Mouse (Mus musculus): ENCODE results near the gene Zbtb9.

Zbtb9 gene

GRCm38 (mm10) chr17:27011998-27012672, 39.2 kb downstream of the Zbtb9 start:
- DNase-seq (ENCODE audit: low spot score), result no peak

GRCm38 (mm10) chr17:27012909-27013308, 39.9 kb downstream of the Zbtb9 start:
- DNase-seq (ENCODE audit: low spot score), result no peak

GRCm38 (mm10) chr17:27017564-27018499, 44.9 kb downstream of the Zbtb9 start:
- peak; percentile 95 for DNase-seq (ENCODE audit: low spot score)

GRCm38 (mm10) chr17:27018555-27019196, 45.7 kb downstream of the Zbtb9 start:
- peak; percentile 68 for DNase-seq (ENCODE audit: low spot score)

- DNase-seq (ENCODE audit: low spot score), result no peak
Observed at GRCm38 (mm10) chr17:27021076-27021475, 48.1 kb downstream of the Zbtb9 start.

GRCm38 (mm10) chr17:27021736-27022135, 48.8 kb downstream of the Zbtb9 start:
- no peak for DNase-seq (ENCODE audit: low spot score)

- DNase-seq (ENCODE audit: low spot score), result no peak
Observed at GRCm38 (mm10) chr17:27023342-27023741, 50.4 kb downstream of the Zbtb9 start.

GRCm38 (mm10) chr17:27025326-27025902, 52.4 kb downstream of the Zbtb9 start:
- DNase-seq (ENCODE audit: low spot score), result no peak

- DNase-seq (ENCODE audit: low spot score), result no peak
Observed at GRCm38 (mm10) chr17:27025951-27026350, 53.0 kb downstream of the Zbtb9 start.

- DNase-seq (ENCODE audit: low spot score), result peak; percentile 76
Observed at GRCm38 (mm10) chr17:27027460-27028283, 54.7 kb downstream of the Zbtb9 start.

GRCm38 (mm10) chr17:27028284-27028795, 55.4 kb downstream of the Zbtb9 start:
- peak; percentile 90 for DNase-seq (ENCODE audit: low spot score)

GRCm38 (mm10) chr17:27028909-27029308, 55.9 kb downstream of the Zbtb9 start, which contains the start of gene Bak1:
Gene Bak1 (minus strand): TSS chr17:27029009.
- DNase-seq (ENCODE audit: low spot score), result no peak

- DNase-seq (ENCODE audit: low spot score), result no peak
Observed at GRCm38 (mm10) chr17:27029431-27029830, 56.5 kb downstream of the Zbtb9 start.

- no peak for DNase-seq (ENCODE audit: low spot score)
Observed at GRCm38 (mm10) chr17:27030896-27031295, 57.9 kb downstream of the Zbtb9 start.

GRCm38 (mm10) chr17:27032328-27032727, 59.4 kb downstream of the Zbtb9 start:
- DNase-seq (ENCODE audit: low spot score), result no peak

- DNase-seq (ENCODE audit: low spot score), result peak; percentile 90
Observed at GRCm38 (mm10) chr17:27032869-27033268, 59.9 kb downstream of the Zbtb9 start.

GRCm38 (mm10) chr17:27036465-27036864, 63.5 kb downstream of the Zbtb9 start:
- DNase-seq (ENCODE audit: low spot score), result no peak

- no peak for DNase-seq (ENCODE audit: low spot score)
Observed at GRCm38 (mm10) chr17:27038335-27039050, 65.5 kb downstream of the Zbtb9 start.

- DNase-seq (ENCODE audit: low spot score), result no peak
Observed at GRCm38 (mm10) chr17:27039432-27040102, 66.6 kb downstream of the Zbtb9 start.
